Mouse (Mus musculus): ENCODE results near the gene Fdxacb1. TPM values are rescaled to one million over a fixed set of nuclear protein-coding genes. Genes with fewer than 3 reads are reported as not detected.

Fdxacb1 gene
- polyA plus RNA-seq (2012; fragmentation: generic; extraction: Trizol): 1 to 10 TPM in 1 of 2 experiments, under 1 TPM in 1; 0.99 to 2.4 TPM

GRCm38 (mm10) chr9:50768107-50769002, at the start of gene Fdxacb1:
Gene Fdxacb1 (plus strand): TSS chr9:50768236.

GRCm38 (mm10) chr9:50738914-50739870, 28.8 kb upstream of the Fdxacb1 start, which contains the start of gene Dixdc1:
Gene Dixdc1 (minus strand): TSS chr9:50739517.

GRCm38 (mm10) chr9:50746214-50746677, 21.8 kb upstream of the Fdxacb1 start, which contains the start of gene 2310030G06Rik:
Gene 2310030G06Rik (minus strand): TSS chr9:50746536.

GRCm38 (mm10) chr9:50751323-50751722, 16.7 kb upstream of the Fdxacb1 start, which contains the start of gene Cryab:
Gene Cryab (plus strand): TSS chr9:50751325.

GRCm38 (mm10) chr9:50752054-50752602, 15.9 kb upstream of the Fdxacb1 start, which contains the start of gene Hspb2:
Gene Hspb2 (minus strand): TSS chr9:50752354.

GRCm38 (mm10) chr9:50774991-50775612, 7.1 kb downstream of the Fdxacb1 start, which contains the start of the genes Alg9 and 1110032A03Rik:
Gene Alg9 (plus strand): TSS chr9:50775019.
Gene 1110032A03Rik (minus strand): TSS chr9:50775520.

Other genes starting within 250 kb of the Fdxacb1 start
- gene Pts, start 239.5 kb upstream of the Fdxacb1 start, polyA plus RNA-seq (2012; fragmentation: generic; extraction: Trizol): 10 to 100 TPM in 1 of 2 experiments, 1 to 10 TPM in 1; 2.6 to 40.9 TPM
- gene Il18, start 213.4 kb upstream of the Fdxacb1 start, polyA plus RNA-seq (2012; fragmentation: generic; extraction: Trizol): 10 to 100 TPM in 1 of 2 experiments, under 1 TPM in 1; 0.23 to 13.7 TPM
- gene Bco2, start 213.1 kb upstream of the Fdxacb1 start, polyA plus RNA-seq (2012; fragmentation: generic; extraction: Trizol): under 1 TPM in 1 of 2 experiments, not detected in 1; 0.08 TPM
- gene Tex12, start 206.9 kb upstream of the Fdxacb1 start, polyA plus RNA-seq (2012; fragmentation: generic; extraction: Trizol): not detected
- 100 to 1,000 TPM in 1 of 2 experiments, 10 to 100 TPM in 1; 58.1 to 125 TPM for gene Sdhd, start 164.4 kb upstream of the Fdxacb1 start, polyA plus RNA-seq (2012; fragmentation: generic; extraction: Trizol)
- gene Timm8b, start 164.3 kb upstream of the Fdxacb1 start, polyA plus RNA-seq (2012; fragmentation: generic; extraction: Trizol): 100 to 1,000 TPM in 1 of 2 experiments, 10 to 100 TPM in 1; 71.2 to 163 TPM
- 1 to 10 TPM in 1 of 2 experiments, under 1 TPM in 1; 0.54 to 1.8 TPM for gene Pih1d2, start 150.9 kb upstream of the Fdxacb1 start, polyA plus RNA-seq (2012; fragmentation: generic; extraction: Trizol)
- gene Nkapd1, start 150.8 kb upstream of the Fdxacb1 start, polyA plus RNA-seq (2012; fragmentation: generic; extraction: Trizol): 1 to 10 TPM in 1 of 2 experiments, under 1 TPM in 1; 0.42 to 4.9 TPM
- gene Dlat, start 108.5 kb upstream of the Fdxacb1 start, polyA plus RNA-seq (2012; fragmentation: generic; extraction: Trizol): 10 to 100 TPM in 1 of 2 experiments, 1 to 10 TPM in 1; 7.9 to 18.6 TPM
- gene Dixdc1, start 28.7 kb upstream of the Fdxacb1 start, polyA plus RNA-seq (2012; fragmentation: generic; extraction: Trizol): 1 to 10 TPM; 1.1 to 4.8 TPM
- gene 2310030G06Rik, start 21.7 kb upstream of the Fdxacb1 start, polyA plus RNA-seq (2012; fragmentation: generic; extraction: Trizol): not detected
- 100 to 1,000 TPM; 103 to 261 TPM for gene Cryab, start 16.9 kb upstream of the Fdxacb1 start, polyA plus RNA-seq (2012; fragmentation: generic; extraction: Trizol)
- gene Hspb2, start 15.9 kb upstream of the Fdxacb1 start, polyA plus RNA-seq (2012; fragmentation: generic; extraction: Trizol): 1 to 10 TPM; 1.6 to 5.2 TPM
- 10 to 100 TPM; 14.0 to 15.7 TPM for gene Alg9, start 6.8 kb downstream of the Fdxacb1 start, polyA plus RNA-seq (2012; fragmentation: generic; extraction: Trizol)
- gene 1110032A03Rik, start 7.3 kb downstream of the Fdxacb1 start, polyA plus RNA-seq (2012; fragmentation: generic; extraction: Trizol): 10 to 100 TPM in 1 of 2 experiments, 1 to 10 TPM in 1; 2.1 to 28.7 TPM
- gene Ppp2r1b, start 77.1 kb downstream of the Fdxacb1 start, polyA plus RNA-seq (2012; fragmentation: generic; extraction: Trizol): 10 to 100 TPM in 1 of 2 experiments, 1 to 10 TPM in 1; 4.6 to 16.8 TPM
- 10 to 100 TPM in 1 of 2 experiments, 1 to 10 TPM in 1; 1.0 to 10.4 TPM for gene Sik2, start 240.8 kb downstream of the Fdxacb1 start, polyA plus RNA-seq (2012; fragmentation: generic; extraction: Trizol)